Comparison of ENCODE assay signal across 8 mouse cellular contexts in the genomic region with DNA sequence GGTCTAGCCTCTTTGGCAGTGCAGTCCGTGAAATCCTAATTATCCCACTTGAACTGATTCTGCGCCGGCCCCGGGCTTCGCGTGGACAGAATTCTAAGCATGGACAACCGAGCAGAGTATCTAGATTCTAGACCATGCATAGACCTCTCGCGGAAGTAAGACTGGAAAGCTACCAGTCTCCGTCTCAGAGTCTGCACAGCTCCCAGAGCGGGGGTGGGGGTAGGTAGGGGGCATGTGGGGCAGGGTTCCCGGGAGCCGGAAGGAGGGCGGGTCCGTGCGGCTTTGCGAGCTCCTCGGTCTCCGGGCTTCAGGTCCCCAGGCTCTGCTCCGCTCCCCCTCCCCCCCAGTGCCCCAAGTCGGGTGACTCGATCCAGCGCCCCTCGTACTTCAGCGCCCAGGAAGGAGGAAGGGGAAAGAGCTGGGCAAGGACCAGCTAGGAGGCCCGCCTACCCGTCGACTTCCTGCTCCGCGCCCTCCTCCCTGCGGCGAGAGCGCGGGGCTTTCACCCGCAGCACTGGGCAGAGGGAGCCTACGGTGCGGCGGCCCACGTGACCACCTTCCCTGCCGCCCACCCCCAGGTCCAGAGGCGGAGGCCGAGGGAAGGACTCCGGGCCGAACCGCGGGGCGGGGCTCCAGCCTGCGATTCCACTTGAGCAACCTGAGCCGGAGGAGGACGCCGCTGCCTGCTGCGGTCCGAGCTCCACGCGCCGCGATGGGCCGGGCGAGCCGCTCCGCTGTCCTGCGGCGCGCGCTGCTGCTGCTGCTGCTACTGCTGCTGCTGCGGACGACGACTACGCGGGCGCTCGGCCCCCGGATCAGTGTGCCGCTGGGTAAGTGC. TPM values are rescaled to one million over a fixed set of nuclear protein-coding genes. Genes with fewer than 3 reads are reported as not detected.
DNase-seq lines count a peak whose midpoint lies in the region; ATAC-seq and TF ChIP-seq lines count a peak whose summit lies in the region.

No protein-coding gene starts in this region.

- H3K9ac ChIP-seq in MEL (ENCODE audit: control insufficient read depth, low read depth, low read length, poor library complexity, severe bottlenecking) = peak overlapping the region; percentile 93

- H3K27ac ChIP-seq in MEL (ENCODE audit: control insufficient read depth, low read depth, low read length) = peak overlapping the region; percentile 67
- H3K27ac ChIP-seq in hindbrain, embryonic 10.5 days = peak overlapping the region; percentile 95

- H3K4me1 ChIP-seq in MEL (ENCODE audit: control insufficient read depth in 1 of 2, insufficient read depth in 2 of 2, low read length in 2 of 2) = peaks cover 6 to 20% of the 10 kb centered on the region in 2 experiments
- peaks cover 77% of the 10 kb centered on the region for H3K4me1 ChIP-seq in hindbrain, embryonic 10.5 days (replicated peaks)

- no peaks in the 10 kb centered on the region for H3K27me3 ChIP-seq in MEL (ENCODE audit: control insufficient read depth in 1 of 2, insufficient read depth in 2 of 2, low read length in 2 of 2)
- no peaks in the 10 kb centered on the region for H3K27me3 ChIP-seq in hindbrain, embryonic 10.5 days (ENCODE audit: insufficient read depth, poor library complexity, severe bottlenecking)

- peak; percentile 70 for ATAC-seq in frontal cortex, adult (ENCODE audit: low TSS enrichment)

- no peak for TF ChIP-seq RAD21 in MEL (IDR thresholded peaks at IDR 0.05; ENCODE audit: low read depth, low read length)

- no peak for TF ChIP-seq CTCF in MEL (IDR thresholded peaks at IDR 0.05 in 2 of 3, conservative IDR thresholded peaks at IDR 0.05 in 1 of 3; ENCODE audit: control insufficient read depth in 1 of 3, insufficient read depth in 1 of 3, low read depth in 2 of 3, low read length in 3 of 3, poor library complexity in 1 of 3, severe bottlenecking in 1 of 3)

- TF ChIP-seq POLR2A in MEL (IDR thresholded peaks at IDR 0.05; ENCODE audit: control insufficient read depth in 1 of 2, insufficient read depth in 1 of 2, low read depth in 1 of 2, low read length in 2 of 2, poor library complexity in 1 of 2) = peak; percentile 70; a peak in 3 of 4 replicates

- no peaks in the 10 kb centered on the region for H3K9me3 ChIP-seq in MEL (replicated peaks; ENCODE audit: insufficient read depth, low read length)
- no peaks in the 10 kb centered on the region for H3K9me3 ChIP-seq in hindbrain, embryonic 10.5 days

- WGBS in hindbrain, embryonic 10.5 days = under 1% methylated on average over 74 of the region's 74 CpGs

- H3K36me3 ChIP-seq in MEL (ENCODE audit: control insufficient read depth in 1 of 2, insufficient read depth in 2 of 2, low read length in 2 of 2) = peaks cover 0 to 17% of the 10 kb centered on the region in 2 experiments; a peak in 2 of 4 replicates
- H3K36me3 ChIP-seq in hindbrain, embryonic 10.5 days = peaks cover 24% of the 10 kb centered on the region

- H3K4me3 ChIP-seq in MEL (ENCODE audit: control insufficient read depth in 1 of 2, insufficient read depth in 1 of 2, low read depth in 2 of 2, low read length in 2 of 2) = peak overlapping the region; percentile 89 to 93
- peak overlapping the region; percentile 72 for H3K4me3 ChIP-seq in hindbrain, embryonic 10.5 days

- DNase-seq in MEL (ENCODE audit: low read depth, low spot score) = peak; percentile 86
- peak; percentile 72 for DNase-seq in cerebellum, adult 9-10 months
- DNase-seq in hindbrain, embryonic 10.5 days (ENCODE audit: low spot score) = peak; percentile 89
- DNase-seq in layer of hippocampus, postnatal 25 days (ENCODE audit: extremely low spot score in 1 of 2, low spot score in 1 of 2) = peak; percentile 52 to 59
- DNase-seq in lung, postnatal 14 days = peak; percentile 78
- DNase-seq in retina, embryonic 14.5 days (ENCODE audit: low spot score) = peak; percentile 85
- peak; percentile 79 to 83 for DNase-seq in thymus, postnatal 36 days

- peaks cover 50% of the 10 kb centered on the region for H3K79me2 ChIP-seq in MEL (ENCODE audit: control insufficient read depth, insufficient read depth, low read length, poor library complexity)

- peak in 1 of 2 experiments; percentile 23; a peak in 1 of 4 replicates for TF ChIP-seq EP300 in MEL (IDR thresholded peaks at IDR 0.05; ENCODE audit: low read depth in 1 of 2, low read length in 2 of 2)

TF ChIP-seq in MEL, 35 proteins besides CTCF, POLR2A, EP300 and RAD21 (continues in another document):
- 0 out of 2 replicates have a peak, but pooled peaks have one; percentile 12 for TF ChIP-seq MYC (IDR thresholded peaks at IDR 0.05; ENCODE audit: low read depth, low read length)
- TF ChIP-seq MAFK (IDR thresholded peaks at IDR 0.05; ENCODE audit: borderline replicate concordance, low read depth, low read length) = no peak
- no peak for TF ChIP-seq ZC3H11A (IDR thresholded peaks at IDR 0.05; ENCODE audit: low read depth, low read length)
- peak; percentile 69; the same call in 1 of the 2 replicates for TF ChIP-seq BHLHE40 (IDR thresholded peaks at IDR 0.05; ENCODE audit: borderline replicate concordance, low read depth, low read length)
- TF ChIP-seq ZNF384 (IDR thresholded peaks at IDR 0.05; ENCODE audit: low read depth, low read length) = no peak
- TF ChIP-seq KAT2A (conservative IDR thresholded peaks at IDR 0.05; ENCODE audit: low read depth, low read length) = no peak
- 0 out of 2 replicates have a peak, but pooled peaks have one; percentile 39 for TF ChIP-seq ZMIZ1 (IDR thresholded peaks at IDR 0.05; ENCODE audit: low read depth, low read length)
- TF ChIP-seq SIN3A (IDR thresholded peaks at IDR 0.05; ENCODE audit: low read length) = peak; percentile 58; the same call in 1 of the 2 replicates
- no peak for TF ChIP-seq MEF2A (IDR thresholded peaks at IDR 0.05; ENCODE audit: extremely low read depth, insufficient replicate concordance, low read depth, low read length, poor library complexity, severe bottlenecking)
- TF ChIP-seq MAZ (IDR thresholded peaks at IDR 0.05; ENCODE audit: low read depth, low read length) = 0 out of 2 replicates have a peak, but pooled peaks have one; percentile 24
- TF ChIP-seq CHD1 (IDR thresholded peaks at IDR 0.05; ENCODE audit: low read depth, low read length) = 0 out of 2 replicates have a peak, but pooled peaks have one; percentile 6
- TF ChIP-seq MXI1 (IDR thresholded peaks at IDR 0.05; ENCODE audit: low read depth, low read length) = peak; percentile 69
- no peak for TF ChIP-seq POLR2AphosphoS5 (IDR thresholded peaks at IDR 0.05; ENCODE audit: borderline replicate concordance, low read depth, low read length)
- TF ChIP-seq TCF12 (IDR thresholded peaks at IDR 0.05; ENCODE audit: low read depth, low read length) = peak; percentile 7; the same call in 1 of the 2 replicates
- TF ChIP-seq POLR2AphosphoS2 (IDR thresholded peaks at IDR 0.05; ENCODE audit: low read length) = no peak
- peak; percentile 94 for TF ChIP-seq USF1 (IDR thresholded peaks at IDR 0.05; ENCODE audit: low read depth, low read length)
- no peak for TF ChIP-seq GABPA (IDR thresholded peaks at IDR 0.05; ENCODE audit: low read depth, low read length)
- TF ChIP-seq MAX (IDR thresholded peaks at IDR 0.05; ENCODE audit: low read length) = peak; percentile 70
- TF ChIP-seq ZKSCAN1 (IDR thresholded peaks at IDR 0.05; ENCODE audit: low read depth, low read length) = no peak
- no peak for TF ChIP-seq JUND (IDR thresholded peaks at IDR 0.05; ENCODE audit: low read depth, low read length)
- TF ChIP-seq CHD2 (IDR thresholded peaks at IDR 0.05; ENCODE audit: low read length) = no peak
- peak; percentile 80; the same call in 1 of the 2 replicates for TF ChIP-seq UBTF (IDR thresholded peaks at IDR 0.05; ENCODE audit: borderline replicate concordance, insufficient read depth, low read depth, low read length)
- peak; percentile 52; the same call in 1 of the 2 replicates for TF ChIP-seq ELF1 (IDR thresholded peaks at IDR 0.05; ENCODE audit: low read depth, low read length)
- peak; percentile 65; the same call in 1 of the 2 replicates for TF ChIP-seq NELFE (IDR thresholded peaks at IDR 0.05; ENCODE audit: low read depth, low read length)
- TF ChIP-seq USF2 (IDR thresholded peaks at IDR 0.05; ENCODE audit: borderline replicate concordance in 1 of 2, insufficient read depth in 1 of 2, low read depth in 1 of 2, low read length in 2 of 2) = peak; percentile 28 to 62; a peak in 3 of 4 replicates
- no peak for TF ChIP-seq TAL1 (IDR thresholded peaks at IDR 0.05; ENCODE audit: low read length)
- TF ChIP-seq HCFC1 (IDR thresholded peaks at IDR 0.05; ENCODE audit: low read depth, low read length) = peak; percentile 58; the same call in 1 of the 2 replicates
- TF ChIP-seq E2F4 (IDR thresholded peaks at IDR 0.05; ENCODE audit: borderline replicate concordance, low read depth, low read length) = no peak

RNA-seq across cellular contexts. Expression of a gene that starts 11.5 kb away (rescaled TPM):
- total RNA-seq in MEL (2012; rRNA removed) = 8.4 and 10.9 TPM in 2 replicates
- polyA plus RNA-seq in MEL (2012; ENCODE audit: insufficient read depth in 1 of 2, insufficient read length in 2 of 2, low read depth in 1 of 2, low replicate concordance in 2 of 2, missing spikeins in 1 of 2) = 10 to 100 TPM in 1 of 2 experiments, not detected in 1; 17.3 TPM
- 14.0 and 17.5 TPM in 2 replicates for polyA plus RNA-seq in hindbrain, embryonic 10.5 days (2016; fragmentation: Nextera tagmentation; extraction: Ambion mirVana)
- total RNA-seq in layer of hippocampus, postnatal 25 days (2021) = 10 to 100 TPM; 23.0 to 23.2 TPM

RNA-seq across cellular contexts. Expression of a gene that starts 34.5 kb away (rescaled TPM):
- 69.3 and 84.5 TPM in 2 replicates for total RNA-seq in MEL (2012; rRNA removed)
- polyA plus RNA-seq in MEL (2012; ENCODE audit: insufficient read depth in 1 of 2, insufficient read length in 2 of 2, low read depth in 1 of 2, low replicate concordance in 2 of 2, missing spikeins in 1 of 2) = 100 to 1,000 TPM in 1 of 2 experiments, not detected in 1; 145 TPM
- 74.8 and 79.6 TPM in 2 replicates for polyA plus RNA-seq in hindbrain, embryonic 10.5 days (2016; fragmentation: Nextera tagmentation; extraction: Ambion mirVana)
- total RNA-seq in layer of hippocampus, postnatal 25 days (2021) = 10 to 100 TPM; 23.8 to 25.2 TPM

RNA-seq across cellular contexts. Expression of a gene that starts 34.5 kb away (rescaled TPM):
- total RNA-seq in MEL (2012; rRNA removed) = 3.4 and 4.0 TPM in 2 replicates
- 1 to 10 TPM in 1 of 2 experiments, not detected in 1; 4.6 TPM for polyA plus RNA-seq in MEL (2012; ENCODE audit: insufficient read depth in 1 of 2, insufficient read length in 2 of 2, low read depth in 1 of 2, low replicate concordance in 2 of 2, missing spikeins in 1 of 2)
- polyA plus RNA-seq in hindbrain, embryonic 10.5 days (2016; fragmentation: Nextera tagmentation; extraction: Ambion mirVana) = 6.2 and 6.5 TPM in 2 replicates
- 1 to 10 TPM; 6.1 to 6.9 TPM for total RNA-seq in layer of hippocampus, postnatal 25 days (2021)

RNA-seq across cellular contexts. Expression of a gene that starts 48.0 kb away (rescaled TPM):
- total RNA-seq in MEL (2012; rRNA removed) = 0.39 and 0.46 TPM in 2 replicates
- polyA plus RNA-seq in MEL (2012; ENCODE audit: insufficient read depth in 1 of 2, insufficient read length in 2 of 2, low read depth in 1 of 2, low replicate concordance in 2 of 2, missing spikeins in 1 of 2) = under 1 TPM in 1 of 2 experiments, not detected in 1; 0.40 TPM
- 0.70 and 0.98 TPM in 2 replicates for polyA plus RNA-seq in hindbrain, embryonic 10.5 days (2016; fragmentation: Nextera tagmentation; extraction: Ambion mirVana)
- 1 to 10 TPM; 1.8 to 2.0 TPM for total RNA-seq in layer of hippocampus, postnatal 25 days (2021)

Comparison
In these comparisons a context has a peak if more than half of its experiments do, and no peak if none do; other contexts are left out.
1. Peak in every context shown above with its lines: DNase-seq, ATAC-seq, H3K4me3 ChIP-seq and H3K27ac ChIP-seq.